In genomic region chr9:114375276-114375962, GRCm38 (mm10) we compare ENCODE assay signal across 25 mouse cellular contexts. TPM values are rescaled to one million over a fixed set of nuclear protein-coding genes. Genes with fewer than 3 reads are reported as not detected.
DNase-seq lines count a peak whose midpoint lies in the region; ATAC-seq and TF ChIP-seq lines count a peak whose summit lies in the region.
"Had no signal": no experiment of that assay in that cellular context is flagged by ENCODE, and none has a peak within 500 bp of the region (broad histone marks: within the 10 kb centered on the region; RNA-seq: fewer than 3 reads in every experiment).

No protein-coding gene starts in this region.

- no peaks in the 10 kb centered on the region for H3K27me3 ChIP-seq in heart, embryonic 10.5 days (ENCODE audit: insufficient read depth, poor library complexity, severe bottlenecking)
- H3K27me3 ChIP-seq in testis, adult 2 months (ENCODE audit: control insufficient read depth, insufficient read depth, low read length) = no peaks in the 10 kb centered on the region
- no peaks in the 10 kb centered on the region for H3K27me3 ChIP-seq in forebrain, embryonic 10.5 days (ENCODE audit: poor library complexity, severe bottlenecking)
- H3K27me3 ChIP-seq: embryonic facial prominence, embryonic 15.5 days; forebrain, embryonic 15.5 days; heart, embryonic 13.5 days; hindbrain, embryonic 15.5 days had no signal

- no peak overlapping the region for H3K27ac ChIP-seq in heart, embryonic 10.5 days
- no peak overlapping the region for H3K27ac ChIP-seq in testis, adult 2 months (ENCODE audit: control insufficient read depth, insufficient read depth, low read depth, low read length)
- H3K27ac ChIP-seq in forebrain, embryonic 10.5 days = no peak overlapping the region
- H3K27ac ChIP-seq: embryonic facial prominence, embryonic 15.5 days; forebrain, embryonic 15.5 days; heart, adult 2 months; heart, embryonic 13.5 days; hindbrain, embryonic 15.5 days had no signal

- peak; percentile 64 for ATAC-seq in megakaryocyte, adult 5-6 weeks (ENCODE audit: poor library complexity, severe bottlenecking)
- ATAC-seq: forebrain, embryonic 15.5 days had no signal

- intact Hi-C loops in heart, postnatal 10 days (cut with DNase I) = no loop called here

- TF ChIP-seq CTCF in testis, adult 2 months (IDR thresholded peaks at IDR 0.05; ENCODE audit: control insufficient read depth, insufficient read depth, insufficient replicate concordance, low read depth, low read length) = no peak

- no peak overlapping the region for H3K4me3 ChIP-seq in heart, embryonic 10.5 days
- H3K4me3 ChIP-seq in testis, adult 2 months (ENCODE audit: control insufficient read depth, low read depth, low read length) = no peak overlapping the region
- no peak overlapping the region for H3K4me3 ChIP-seq in forebrain, embryonic 10.5 days
- H3K4me3 ChIP-seq: embryonic facial prominence, embryonic 15.5 days; erythroblast, embryonic 14.5 days; forebrain, embryonic 15.5 days; heart, adult 2 months; heart, embryonic 13.5 days; hindbrain, embryonic 15.5 days had no signal

- peak; percentile 58 for DNase-seq in heart, embryonic 10.5 days (ENCODE audit: low spot score)
- DNase-seq in heart, postnatal 10 days = no peak
- no peak for DNase-seq in testis, postnatal 10 days (ENCODE audit: low spot score)
- no peak for DNase-seq in forebrain, embryonic 10.5 days (ENCODE audit: extremely low spot score, low spot score)
- no peak for DNase-seq in kidney, adult 9 months
- DNase-seq: adrenal gland, adult 8-10 months; adrenal gland, postnatal 36 days; cerebellum, adult 2 months; cerebellum, postnatal 10 days; embryo, embryonic 11 days; gastrocnemius, postnatal 36 days; heart, adult 2 months had no signal

- WGBS in heart, embryonic 10.5 days = 76% methylated on average over 10 of the region's 10 CpGs
- WGBS in forebrain, embryonic 10.5 days = 92% methylated on average over 10 of the region's 10 CpGs

- peaks cover 63% of the 10 kb centered on the region for H3K36me3 ChIP-seq in heart, embryonic 10.5 days
- no peaks in the 10 kb centered on the region; the same call in none of the 2 replicates for H3K36me3 ChIP-seq in testis, adult 2 months (ENCODE audit: control insufficient read depth, insufficient read depth, low read length)
- H3K36me3 ChIP-seq in forebrain, embryonic 10.5 days (replicated peaks) = peaks cover 15% of the 10 kb centered on the region; the same call in 1 of the 2 replicates
- H3K36me3 ChIP-seq: forebrain, embryonic 15.5 days had no signal

- H3K4me1 ChIP-seq in heart, embryonic 10.5 days = peaks cover 13% of the 10 kb centered on the region; the same call in 1 of the 2 replicates
- H3K4me1 ChIP-seq in testis, adult 2 months (ENCODE audit: control insufficient read depth, insufficient read depth, low read length) = no peaks in the 10 kb centered on the region
- H3K4me1 ChIP-seq in forebrain, embryonic 10.5 days = no peaks in the 10 kb centered on the region
- H3K4me1 ChIP-seq: embryonic facial prominence, embryonic 15.5 days; forebrain, embryonic 15.5 days; hindbrain, embryonic 15.5 days had no signal

- no peaks in the 10 kb centered on the region for H3K9me3 ChIP-seq in heart, embryonic 10.5 days
- H3K9me3 ChIP-seq in forebrain, embryonic 10.5 days = no peaks in the 10 kb centered on the region
- H3K9me3 ChIP-seq: embryonic facial prominence, embryonic 15.5 days; forebrain, embryonic 15.5 days; heart, embryonic 13.5 days; hindbrain, embryonic 15.5 days had no signal

- 0 out of 2 replicates have a peak, but pooled peaks have one; percentile 19 for TF ChIP-seq POLR2A in testis, adult 2 months (IDR thresholded peaks at IDR 0.05; ENCODE audit: control insufficient read depth, low read depth, low read length)

RNA-seq across cellular contexts. Expression of gene Crtap, which starts 15.1 kb away (rescaled TPM):
- 92.4 and 124 TPM in 2 replicates for polyA plus RNA-seq in heart, embryonic 10.5 days (2016; fragmentation: Nextera tagmentation; extraction: Ambion mirVana)
- 10 to 100 TPM; 61.0 to 66.3 TPM for total RNA-seq in heart, postnatal 10 days (2021)
- 29.7 and 35.2 TPM in 2 replicates for polyA plus RNA-seq in testis, adult 2 months (2012; rRNA removed)
- total RNA-seq in megakaryocyte, adult 5-6 weeks (2015) = 23.8 and 32.6 TPM in 2 replicates
- total RNA-seq in megakaryocyte, adult 5-6 weeks (2017) = 5.6 and 13.1 TPM in 2 replicates
- 30.7 and 31.6 TPM in 2 replicates for polyA plus RNA-seq in forebrain, embryonic 10.5 days (2016; fragmentation: Nextera tagmentation; extraction: Ambion mirVana)

RNA-seq across cellular contexts. Expression of gene Glb1, which starts 25.5 kb away (rescaled TPM):
- 33.5 and 45.1 TPM in 2 replicates for polyA plus RNA-seq in heart, embryonic 10.5 days (2016; fragmentation: Nextera tagmentation; extraction: Ambion mirVana)
- total RNA-seq in heart, postnatal 10 days (2021) = 10 to 100 TPM; 21.5 to 25.1 TPM
- 18.0 and 19.5 TPM in 2 replicates for polyA plus RNA-seq in testis, adult 2 months (2012; rRNA removed)
- total RNA-seq in megakaryocyte, adult 5-6 weeks (2015) = 29.8 TPM in 2 replicates
- total RNA-seq in megakaryocyte, adult 5-6 weeks (2017) = 21.2 and 24.5 TPM in 2 replicates
- polyA plus RNA-seq in forebrain, embryonic 10.5 days (2016; fragmentation: Nextera tagmentation; extraction: Ambion mirVana) = 22.6 and 22.8 TPM in 2 replicates

RNA-seq across cellular contexts. Expression of gene Tmppe, which starts 25.5 kb away (rescaled TPM):
- polyA plus RNA-seq in heart, embryonic 10.5 days (2016; fragmentation: Nextera tagmentation; extraction: Ambion mirVana) = 11.5 and 14.6 TPM in 2 replicates
- 1 to 10 TPM; 5.1 to 5.6 TPM for total RNA-seq in heart, postnatal 10 days (2021)
- polyA plus RNA-seq in testis, adult 2 months (2012; rRNA removed) = 1.2 TPM in 2 replicates
- total RNA-seq in megakaryocyte, adult 5-6 weeks (2015) = 1.2 and 2.4 TPM in 2 replicates
- total RNA-seq in megakaryocyte, adult 5-6 weeks (2017) = 4.6 and 6.9 TPM in 2 replicates
- 10.1 and 10.7 TPM in 2 replicates for polyA plus RNA-seq in forebrain, embryonic 10.5 days (2016; fragmentation: Nextera tagmentation; extraction: Ambion mirVana)

RNA-seq across cellular contexts. Expression of gene Bcl2a1c, which starts 45.5 kb away (rescaled TPM):
- polyA plus RNA-seq in heart, embryonic 10.5 days (2016; fragmentation: Nextera tagmentation; extraction: Ambion mirVana) = not detected in 2 replicates
- not detected for total RNA-seq in heart, postnatal 10 days (2021)
- not detected in 2 replicates for polyA plus RNA-seq in testis, adult 2 months (2012; rRNA removed)
- not detected in 2 replicates for total RNA-seq in megakaryocyte, adult 5-6 weeks (2015)
- not detected in 2 replicates for total RNA-seq in megakaryocyte, adult 5-6 weeks (2017)
- not detected in 2 replicates for polyA plus RNA-seq in forebrain, embryonic 10.5 days (2016; fragmentation: Nextera tagmentation; extraction: Ambion mirVana)
- total RNA-seq: adrenal gland, adult 8-10 months; adrenal gland, postnatal 36 days; gastrocnemius, adult 8-10 months; gastrocnemius, postnatal 36 days; heart, adult 2 months; heart, postnatal 25 days had no signal
- polyA plus RNA-seq: C2C12; cerebellum, adult 2 months; embryonic facial prominence, embryonic 11.5 days; embryonic facial prominence, embryonic 15.5 days; erythroblast, embryonic 14.5 days; forebrain, embryonic 11.5 days; forebrain, embryonic 15.5 days; heart, adult 2 months; heart, embryonic 13.5 days; hindbrain, embryonic 11.5 days; hindbrain, embryonic 15.5 days had no signal
